Mouse (Mus musculus) erythroblast, embryonic 14.5 days (primary cell): ENCODE results near the gene Ak4.

Source experiments
- GATA1 ChIP-seq: IDR thresholded peaks from 2 replicates; pipeline ENCODE4 v1.6.1; 2012; ENCODE audit warnings: low read length, inconsistent platforms, mixed read lengths
- TAL1 ChIP-seq: IDR thresholded peaks from 3 replicates; pipeline ENCODE4 v1.6.1; 2012; ENCODE audit warnings: low read length, inconsistent platforms, mixed read lengths

DNA sequence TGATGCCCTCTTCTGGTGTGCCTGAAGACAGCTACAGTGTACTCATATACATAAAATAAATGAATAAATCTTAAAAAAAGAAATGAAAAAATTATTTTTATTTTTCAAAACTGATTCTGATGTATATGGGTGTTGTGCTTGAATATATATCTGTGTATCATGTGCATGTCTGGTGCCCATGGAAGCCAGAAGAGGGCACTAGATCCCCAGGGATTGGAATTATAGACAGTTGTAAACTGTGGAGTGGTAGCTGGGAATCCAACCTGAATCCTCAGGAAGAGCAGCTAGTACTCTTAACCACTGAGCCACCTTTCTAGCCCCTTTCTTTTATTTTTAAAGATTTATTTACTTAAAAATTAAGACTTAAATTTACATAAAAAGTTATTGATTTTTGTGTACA, 87.3 kb downstream of the Ak4 start:
- TF ChIP-seq TAL1 (no peak), GATA1 (no peak)
